Mouse (Mus musculus): ENCODE measurements around the gene Cdk5r1. TPM values are rescaled to one million over a fixed set of nuclear protein-coding genes. Genes with fewer than 3 reads are reported as not detected.

Gene Cdk5r1
- total RNA-seq, 1 experiment = 1.8 TPM

GRCm38 (mm10) chr11:80503726-80504452, 27.1 kb downstream of the Cdk5r1 start:
- Histone ChIP-seq H3K27ac (ENCODE audit: insufficient read depth, low read depth, low read length, poor library complexity, severe bottlenecking) (no peak overlapping the region), H3K4me3 (ENCODE audit: insufficient read depth in 1 of 2, low read depth in 1 of 2, low read length in 2 of 2, poor library complexity in 1 of 2, severe bottlenecking in 1 of 2) (no peak overlapping the region), H3K36me3 (ENCODE audit: control insufficient read depth, insufficient read depth, low read length, poor library complexity, severe bottlenecking) (no peaks in the 10 kb centered on the region), H3K9ac (ENCODE audit: insufficient read depth, low read depth, low read length, poor library complexity, severe bottlenecking) (no peak overlapping the region), H3K9me3 (ENCODE audit: control insufficient read depth, insufficient read depth, low read depth, low read length) (no peaks in the 10 kb centered on the region), H3K4me1 (ENCODE audit: control insufficient read depth in 2 of 2, insufficient read depth in 2 of 2, low read length in 2 of 2, poor library complexity in 1 of 2) (peaks cover 1 to 13% of the 10 kb centered on the region in 2 experiments; a peak in 2 of 4 replicates)
- in situ Hi-C loops (cut with MboI; ENCODE audit: low sequenced_read_pairs in 2 of 2, unreplicated experiment in 2 of 2) = no loop called here
- DNase-seq (ENCODE audit: low read depth, low spot score) = peak; percentile 12
- TF ChIP-seq ZC3H11A (IDR thresholded peaks at IDR 0.05; ENCODE audit: borderline replicate concordance, low read depth, low read length) (no peak), CHD2 (IDR thresholded peaks at IDR 0.05; ENCODE audit: low read depth, low read length) (no peak), HCFC1 (IDR thresholded peaks at IDR 0.05; ENCODE audit: borderline replicate concordance, insufficient read depth, low read length) (no peak), MAFK (IDR thresholded peaks at IDR 0.05; ENCODE audit: insufficient read depth, low read depth, low read length) (no peak), ZNF384 (IDR thresholded peaks at IDR 0.05; ENCODE audit: low read depth, low read length) (no peak)

GRCm38 (mm10) chr11:80504519-80505385, 27.9 kb downstream of the Cdk5r1 start:
- no peak overlapping the region for H3K4me3 ChIP-seq (ENCODE audit: insufficient read depth in 1 of 2, low read depth in 1 of 2, low read length in 2 of 2, poor library complexity in 1 of 2, severe bottlenecking in 1 of 2)
- no peak overlapping the region for H3K9ac ChIP-seq (ENCODE audit: insufficient read depth, low read depth, low read length, poor library complexity, severe bottlenecking)
- TF ChIP-seq CHD2 (IDR thresholded peaks at IDR 0.05; ENCODE audit: low read depth, low read length) (no peak), ZC3H11A (IDR thresholded peaks at IDR 0.05; ENCODE audit: borderline replicate concordance, low read depth, low read length) (no peak)
- no peaks in the 10 kb centered on the region for H3K36me3 ChIP-seq (ENCODE audit: control insufficient read depth, insufficient read depth, low read length, poor library complexity, severe bottlenecking)
- peaks cover under 1 to 6% of the 10 kb centered on the region in 2 experiments; a peak in 2 of 4 replicates for H3K4me1 ChIP-seq (ENCODE audit: control insufficient read depth in 2 of 2, insufficient read depth in 2 of 2, low read length in 2 of 2, poor library complexity in 1 of 2)
- in situ Hi-C loops (cut with MboI; ENCODE audit: low sequenced_read_pairs in 2 of 2, unreplicated experiment in 2 of 2) = no loop called here
- DNase-seq (ENCODE audit: low read depth, low spot score) = no peak
- no peak overlapping the region for H3K27ac ChIP-seq (ENCODE audit: insufficient read depth, low read depth, low read length, poor library complexity, severe bottlenecking)
- no peaks in the 10 kb centered on the region for H3K9me3 ChIP-seq (ENCODE audit: control insufficient read depth, insufficient read depth, low read depth, low read length)

GRCm38 (mm10) chr11:80505581-80505980, 28.8 kb downstream of the Cdk5r1 start:
- DNase-seq (ENCODE audit: low read depth, low spot score) = no peak
- Histone ChIP-seq H3K27ac (ENCODE audit: insufficient read depth, low read depth, low read length, poor library complexity, severe bottlenecking) (no peak overlapping the region), H3K9me3 (ENCODE audit: control insufficient read depth, insufficient read depth, low read depth, low read length) (no peaks in the 10 kb centered on the region), H3K9ac (ENCODE audit: insufficient read depth, low read depth, low read length, poor library complexity, severe bottlenecking) (no peak overlapping the region), H3K4me3 (ENCODE audit: insufficient read depth in 1 of 2, low read depth in 1 of 2, low read length in 2 of 2, poor library complexity in 1 of 2, severe bottlenecking in 1 of 2) (no peak overlapping the region), H3K36me3 (ENCODE audit: control insufficient read depth, insufficient read depth, low read length, poor library complexity, severe bottlenecking) (no peaks in the 10 kb centered on the region), H3K4me1 (ENCODE audit: control insufficient read depth in 2 of 2, insufficient read depth in 2 of 2, low read length in 2 of 2, poor library complexity in 1 of 2) (peaks cover 0 to 1% of the 10 kb centered on the region in 2 experiments; a peak in 1 of 4 replicates)
- in situ Hi-C loops (cut with MboI; ENCODE audit: low sequenced_read_pairs in 2 of 2, unreplicated experiment in 2 of 2) = no loop called here
- TF ChIP-seq MAFK (IDR thresholded peaks at IDR 0.05; ENCODE audit: insufficient read depth, low read depth, low read length) (no peak), HCFC1 (IDR thresholded peaks at IDR 0.05; ENCODE audit: borderline replicate concordance, insufficient read depth, low read length) (no peak), ZNF384 (IDR thresholded peaks at IDR 0.05; ENCODE audit: low read depth, low read length) (no peak), ZC3H11A (IDR thresholded peaks at IDR 0.05; ENCODE audit: borderline replicate concordance, low read depth, low read length) (no peak), CHD2 (IDR thresholded peaks at IDR 0.05; ENCODE audit: low read depth, low read length) (no peak)

GRCm38 (mm10) chr11:80506483-80506882, 29.7 kb downstream of the Cdk5r1 start:
- no peak for DNase-seq (ENCODE audit: low read depth, low spot score)
- no peak for TF ChIP-seq ZC3H11A (IDR thresholded peaks at IDR 0.05; ENCODE audit: borderline replicate concordance, low read depth, low read length)
- TF ChIP-seq HCFC1 (IDR thresholded peaks at IDR 0.05; ENCODE audit: borderline replicate concordance, insufficient read depth, low read length) = no peak
- no peak for TF ChIP-seq CHD2 (IDR thresholded peaks at IDR 0.05; ENCODE audit: low read depth, low read length)
- TF ChIP-seq ZNF384 (IDR thresholded peaks at IDR 0.05; ENCODE audit: low read depth, low read length) = no peak
- Histone ChIP-seq H3K27ac (ENCODE audit: insufficient read depth, low read depth, low read length, poor library complexity, severe bottlenecking) (no peak overlapping the region), H3K9ac (ENCODE audit: insufficient read depth, low read depth, low read length, poor library complexity, severe bottlenecking) (no peak overlapping the region), H3K36me3 (ENCODE audit: control insufficient read depth, insufficient read depth, low read length, poor library complexity, severe bottlenecking) (no peaks in the 10 kb centered on the region), H3K4me1 (ENCODE audit: control insufficient read depth in 2 of 2, insufficient read depth in 2 of 2, low read length in 2 of 2, poor library complexity in 1 of 2) (peaks cover 0 to 1% of the 10 kb centered on the region in 2 experiments; a peak in 1 of 4 replicates), H3K9me3 (ENCODE audit: control insufficient read depth, insufficient read depth, low read depth, low read length) (no peaks in the 10 kb centered on the region), H3K4me3 (ENCODE audit: insufficient read depth in 1 of 2, low read depth in 1 of 2, low read length in 2 of 2, poor library complexity in 1 of 2, severe bottlenecking in 1 of 2) (no peak overlapping the region)
- in situ Hi-C loops (cut with MboI; ENCODE audit: low sequenced_read_pairs in 2 of 2, unreplicated experiment in 2 of 2) = no loop called here

Measured in ES-E14 (cell line).